Mouse (Mus musculus) macrophage (primary cell): ENCODE measurements around the gene Cinp. TPM values are rescaled to one million over a fixed set of nuclear protein-coding genes. Genes with fewer than 3 reads are reported as not detected.

Experiments
- H3K27ac ChIP-seq: fragments of 350-480 bp; formaldehyde crosslinking; 2 replicates; pipeline ENCODE4 v1.9.0; 2021
- H3K36me3 ChIP-seq: fragments of 350-480 bp; formaldehyde crosslinking; 2 replicates; pipeline ENCODE4 v1.9.0; 2021; ENCODE audit errors: inconsistent target
- H3K4me3 ChIP-seq: fragments of 350-480 bp; formaldehyde crosslinking; 2 replicates; pipeline ENCODE4 v1.9.0; 2021; ENCODE audit errors: inconsistent target
- H3K79me2 ChIP-seq: fragments of 350-480 bp; formaldehyde crosslinking; 2 replicates; pipeline ENCODE4 v1.9.0; 2021; ENCODE audit errors: inconsistent target
- WGBS: methylation state at CpG from one replicate; pipeline ENCODE4 v1.1.7; 2026; ENCODE audit warnings: inconsistent platforms; ENCODE audit not compliant: missing documents; 5-methylcytosine and 5-hydroxymethylcytosine counted together
- polyA plus RNA-seq: library from polyadenylated mRNA; stranded (reverse); fragments of 250-400 nt; gene quantifications from 3 replicates; pipeline ENCODE4 v1.2.4, GENCODE M21; 2018; ENCODE audit warnings: inconsistent platforms
- total RNA-seq, 78 experiments: library from RNA; depleted of rRNA; stranded (reverse); fragments of 250-400 nt; gene quantifications; 1 replicate in 9 of 78; 2 replicates in 24 of 78; 3 replicates in 43 of 78; 4 replicates in 2 of 78; pipeline ENCODE4 v1.2.4; 2018; ENCODE audit warnings: inconsistent platforms in 56 of 78

Cinp gene
- total RNA-seq (2018; cell fraction: chromatin; rRNA removed), result 10 to 100 TPM; 12.3 to 74.4 (median 39.2) TPM
- total RNA-seq (2018; cell fraction: cytosol; rRNA removed), result 10 to 100 TPM; 16.3 to 33.1 (median 25.2) TPM
- 10 to 100 TPM; 11.8 to 58.3 (median 26.9) TPM for total RNA-seq (2018; cell fraction: nucleus; rRNA removed)
- polyA plus RNA-seq, result 21.8 to 58.2 TPM (median 41.8 TPM) in 3 replicates

DNA sequence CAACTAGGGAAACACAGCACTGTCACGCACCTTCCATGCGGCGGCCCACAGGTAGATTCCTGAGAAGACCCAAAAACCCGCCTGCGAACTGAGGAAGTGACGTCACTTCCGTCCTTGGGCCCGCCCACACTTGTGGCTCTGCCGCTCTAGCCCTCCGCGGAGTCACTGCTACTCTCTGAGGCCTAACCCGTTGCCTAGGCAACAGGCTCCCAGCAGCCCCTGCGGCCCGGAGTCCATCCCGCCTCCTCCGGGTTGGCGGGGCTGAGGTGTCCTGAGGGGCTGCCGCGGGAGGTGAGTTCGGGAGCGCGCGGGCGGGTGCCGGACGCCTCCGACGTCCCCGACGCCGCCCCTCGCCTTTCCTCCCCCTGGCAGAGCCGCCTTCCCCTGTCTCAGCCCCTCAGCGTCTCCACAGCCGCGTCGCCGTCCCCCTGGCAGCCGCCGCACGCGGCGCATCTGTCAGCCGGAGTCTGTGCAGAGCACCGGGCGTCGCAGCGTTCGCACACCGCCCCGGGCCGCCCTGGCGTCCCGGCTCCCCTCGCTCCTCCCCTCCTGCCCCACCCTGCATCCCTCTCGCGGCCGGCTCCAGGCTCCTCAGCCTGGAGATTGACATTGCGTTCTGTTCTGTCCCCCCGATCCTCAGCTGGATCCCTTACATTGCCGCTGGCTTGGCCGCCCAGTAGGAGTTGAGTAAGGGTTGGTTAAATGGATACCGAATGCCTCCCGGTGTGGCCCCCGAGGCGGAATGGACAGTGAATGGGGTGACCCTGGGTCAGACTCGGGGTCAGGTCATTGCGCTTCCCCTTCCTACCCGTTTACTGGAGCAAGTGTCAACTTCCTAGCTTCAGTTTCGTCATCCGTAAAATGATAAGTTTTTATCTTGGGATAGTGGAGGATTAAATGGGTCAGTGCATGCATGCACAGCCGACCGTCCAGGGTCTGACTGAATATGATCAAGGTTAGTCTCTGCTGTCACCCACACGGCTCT, at the start of gene Cinp, which contains the start of gene Tecpr2:
Gene Cinp (minus strand): TSS at position 110 of the 985 bp plus-strand sequence.
Gene Tecpr2 (plus strand): TSS at position 229 of the 985 bp plus-strand sequence.
- no peaks in the 10 kb centered on the region for H3K36me3 ChIP-seq
- peak within 1 kb of the TSS; percentile 79 for H3K4me3 ChIP-seq
- H3K79me2 ChIP-seq, result peaks cover 82% of the 10 kb centered on the region
- peak within 1 kb of the TSS; percentile 62 for H3K27ac ChIP-seq
- WGBS, result 0% methylated on average over 67 of the region's 74 CpGs

- Histone ChIP-seq H3K36me3 (peaks cover 49% of the 10 kb centered on the region), H3K4me3 (no peak overlapping the region), H3K27ac (no peak overlapping the region), H3K79me2 (no peaks in the 10 kb centered on the region)
- WGBS, result 97% methylated on average over 5 of the region's 5 CpGs
Measured at GRCm38 (mm10) chr12:110937496-110937895, 48.6 kb upstream of the Cinp start.

DNA sequence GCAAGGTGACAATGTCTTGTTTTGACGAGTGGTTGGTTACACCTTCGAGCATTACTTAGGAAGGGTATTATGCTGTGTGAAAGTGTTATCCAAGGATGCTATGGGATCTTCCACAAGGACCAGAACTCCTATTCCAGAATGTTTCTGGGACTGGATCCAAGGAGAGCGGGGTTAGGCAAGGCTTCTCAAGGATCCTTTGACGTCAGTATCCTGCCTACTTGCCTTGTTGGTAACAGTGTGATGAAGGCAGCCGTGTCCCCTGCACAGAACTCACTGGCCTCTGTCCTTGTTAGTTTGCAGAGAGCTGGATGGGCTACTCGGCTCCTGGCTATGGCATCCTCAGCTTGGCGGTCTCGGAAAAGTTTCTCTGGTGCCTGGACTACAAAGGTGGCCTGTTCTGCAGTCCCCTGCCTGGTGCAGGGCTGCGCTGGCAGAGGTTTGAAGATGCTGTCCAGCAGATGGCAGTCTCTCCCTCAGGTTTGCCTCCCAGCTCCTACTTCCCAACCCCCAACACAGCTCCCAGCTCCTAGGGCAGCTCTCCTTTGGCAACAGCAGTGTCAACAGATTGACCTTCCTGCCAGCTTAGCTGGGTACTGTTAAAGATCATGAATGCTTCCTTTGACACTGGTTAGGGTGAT, 47.2 kb upstream of the Cinp start:
- H3K4me3 ChIP-seq, result no peak overlapping the region
- H3K36me3 ChIP-seq, result peaks cover 35% of the 10 kb centered on the region
- H3K79me2 ChIP-seq, result no peaks in the 10 kb centered on the region
- H3K27ac ChIP-seq, result no peak overlapping the region
- 72% methylated on average over 9 of the region's 9 CpGs for WGBS

DNA sequence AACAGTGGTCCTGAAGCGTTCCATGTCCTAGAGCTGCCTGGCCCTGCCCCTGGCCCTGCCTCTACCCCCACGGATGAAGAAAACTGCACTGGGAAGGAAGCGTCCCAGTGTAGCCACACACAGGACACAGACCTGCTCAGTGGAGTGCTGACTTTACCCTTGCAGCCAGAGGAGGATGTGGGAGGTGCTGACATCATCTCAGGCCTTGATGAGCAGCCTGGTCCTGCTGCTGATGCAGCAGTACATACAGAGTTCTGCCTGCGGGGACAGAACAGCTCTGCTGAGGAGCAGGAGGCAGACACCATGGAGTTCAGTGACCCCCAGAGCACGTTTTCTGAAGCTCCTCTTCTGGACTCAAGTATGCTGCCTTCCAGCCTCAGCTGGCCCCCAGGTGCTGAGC, 43.9 kb upstream of the Cinp start:
- H3K79me2 ChIP-seq, result no peaks in the 10 kb centered on the region
- 64% methylated on average over 5 of the region's 5 CpGs for WGBS
- peak overlapping the region; percentile 91 for H3K27ac ChIP-seq
- H3K4me3 ChIP-seq, result no peak overlapping the region
- peaks cover 28% of the 10 kb centered on the region for H3K36me3 ChIP-seq

DNA sequence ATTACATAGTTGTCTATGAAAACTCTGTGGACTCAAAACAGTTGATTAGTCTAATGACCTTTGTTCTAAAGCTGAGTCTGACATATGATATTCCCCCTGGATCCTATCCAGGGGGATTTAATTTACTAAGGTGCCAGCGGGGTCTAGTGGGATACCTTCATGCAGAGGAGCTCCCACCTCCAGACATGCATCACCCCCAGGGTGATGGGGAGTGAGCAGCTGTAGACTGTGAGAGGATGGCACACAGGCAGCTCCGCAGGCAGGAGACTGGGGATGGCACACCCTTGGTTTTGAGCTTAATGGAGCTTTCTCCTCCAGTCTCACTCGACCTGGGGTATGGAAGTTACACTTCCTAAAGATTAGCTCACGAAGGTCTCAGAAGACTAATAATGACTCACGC, 32.6 kb upstream of the Cinp start:
- peaks cover 65% of the 10 kb centered on the region for H3K36me3 ChIP-seq
- no peak overlapping the region for H3K27ac ChIP-seq
- 96% methylated on average over 5 of the region's 5 CpGs for WGBS
- H3K79me2 ChIP-seq, result no peaks in the 10 kb centered on the region
- no peak overlapping the region for H3K4me3 ChIP-seq

GRCm38 (mm10) chr12:110920254-110920653, 31.3 kb upstream of the Cinp start:
- H3K36me3 ChIP-seq, result peaks cover 67% of the 10 kb centered on the region
- H3K79me2 ChIP-seq, result no peaks in the 10 kb centered on the region
- WGBS, result 98% methylated on average over 4 of the region's 4 CpGs
- no peak overlapping the region for H3K27ac ChIP-seq
- H3K4me3 ChIP-seq, result no peak overlapping the region

GRCm38 (mm10) chr12:110915761-110916160, 26.8 kb upstream of the Cinp start:
- Histone ChIP-seq H3K79me2 (no peaks in the 10 kb centered on the region), H3K4me3 (no peak overlapping the region), H3K27ac (no peak overlapping the region), H3K36me3 (peaks cover 55% of the 10 kb centered on the region)
- WGBS, result 87% methylated on average over 9 of the region's 9 CpGs

- Histone ChIP-seq H3K27ac (no peak overlapping the region), H3K36me3 (peaks cover 5% of the 10 kb centered on the region; the same call in 1 of the 2 replicates), H3K4me3 (no peak overlapping the region), H3K79me2 (no peaks in the 10 kb centered on the region; the same call in 1 of the 2 replicates)
- WGBS, result 100% methylated on average over 2 of the region's 2 CpGs
Measured at GRCm38 (mm10) chr12:110909962-110910361, 21.0 kb upstream of the Cinp start.

- H3K36me3 ChIP-seq, result no peaks in the 10 kb centered on the region
- peak overlapping the region; percentile 62 for H3K27ac ChIP-seq
- H3K79me2 ChIP-seq, result no peaks in the 10 kb centered on the region; the same call in 1 of the 2 replicates
- no peak overlapping the region for H3K4me3 ChIP-seq
- WGBS, result 10% methylated on average over 3 of the region's 3 CpGs
Measured at GRCm38 (mm10) chr12:110907845-110908244, 18.9 kb upstream of the Cinp start.

- peaks cover 8% of the 10 kb centered on the region; the same call in 1 of the 2 replicates for H3K36me3 ChIP-seq
- no peaks in the 10 kb centered on the region for H3K79me2 ChIP-seq
- WGBS, result 97% methylated on average over 2 of the region's 2 CpGs
- no peak overlapping the region for H3K4me3 ChIP-seq
- H3K27ac ChIP-seq, result no peak overlapping the region
Measured at GRCm38 (mm10) chr12:110903536-110903935, 14.6 kb upstream of the Cinp start.

- Histone ChIP-seq H3K36me3 (peaks cover 15% of the 10 kb centered on the region; the same call in 1 of the 2 replicates), H3K4me3 (no peak overlapping the region), H3K27ac (no peak overlapping the region), H3K79me2 (no peaks in the 10 kb centered on the region)
- WGBS, result 84% methylated on average over 3 of the region's 4 CpGs
Measured at GRCm38 (mm10) chr12:110902106-110902505, 13.2 kb upstream of the Cinp start.

DNA sequence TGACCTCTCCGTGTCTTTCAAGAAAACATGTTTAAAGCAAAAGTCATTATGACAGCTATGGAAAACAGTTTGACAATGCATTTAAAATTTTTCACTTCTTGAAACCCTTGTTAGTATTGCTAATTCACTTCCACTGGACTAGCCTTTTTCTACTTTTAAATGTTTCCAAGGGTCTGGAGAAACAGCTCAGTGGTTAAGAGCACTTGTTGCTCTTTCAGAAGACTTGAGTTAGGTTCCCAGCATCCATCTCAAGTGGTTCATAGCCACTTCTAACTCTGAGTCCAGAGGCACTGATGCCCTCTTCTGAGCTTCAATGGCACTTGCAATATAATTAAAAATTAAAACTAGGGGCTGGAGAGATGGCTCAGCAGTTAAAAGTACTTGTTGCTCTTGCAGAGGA, 2.9 kb upstream of the Cinp start:
- Histone ChIP-seq H3K27ac (no peak overlapping the region), H3K79me2 (peaks cover 86% of the 10 kb centered on the region), H3K36me3 (no peaks in the 10 kb centered on the region), H3K4me3 (no peak overlapping the region)
- 100% methylated on average over 1 of the region's 1 CpGs for WGBS

- H3K36me3 ChIP-seq, result no peaks in the 10 kb centered on the region
Measured at GRCm38 (mm10) chr12:110888606-110889005, 339 bp downstream of the Cinp start.

DNA sequence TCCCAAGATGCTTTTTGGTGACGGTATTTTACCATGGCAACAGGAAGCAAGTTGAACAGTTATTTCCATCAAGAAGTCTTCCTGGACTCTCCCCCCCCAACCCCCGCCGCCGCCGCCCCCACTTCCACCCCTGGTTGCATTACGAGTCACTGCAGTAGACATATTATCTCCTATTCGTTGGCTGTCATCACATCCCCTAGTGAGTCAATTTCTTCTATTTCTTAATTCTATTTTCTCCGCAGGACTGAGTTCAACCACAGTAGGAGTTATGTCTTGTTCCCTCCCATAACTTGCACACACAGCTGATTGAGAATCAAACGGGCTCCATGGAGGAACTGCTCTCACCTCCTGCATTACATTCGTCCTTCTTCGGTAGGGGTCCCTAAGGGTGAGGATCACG, 839 bp downstream of the Cinp start:
- Histone ChIP-seq H3K79me2 (peaks cover 70% of the 10 kb centered on the region), H3K4me3 (peak overlapping the region; percentile 79), H3K27ac (peak overlapping the region; percentile 41), H3K36me3 (0 out of 2 replicates have a peak, but pooled peaks cover 2% of the 10 kb centered on the region)
- WGBS, result 13% methylated on average over 11 of the region's 12 CpGs

More at GRCm38 (mm10) chr12:110888606-110889005, 339 bp downstream of the Cinp start:
- H3K4me3 ChIP-seq, result peak overlapping the region; percentile 79
- H3K27ac ChIP-seq, result peak overlapping the region; percentile 41
- H3K79me2 ChIP-seq, result peaks cover 75% of the 10 kb centered on the region
- 1% methylated on average over 19 of the region's 25 CpGs for WGBS
